Mouse (Mus musculus) ES-E14 (cell line): ENCODE measurements around the gene Prn.

Experiments used
- CHD2 ChIP-seq: IDR thresholded peaks from 2 replicates; pipeline ENCODE4 v1.6.1; 2014; ENCODE audit warnings: mild to moderate bottlenecking, low read depth, low read length, inconsistent platforms
- MAFK ChIP-seq: IDR thresholded peaks from 2 replicates; pipeline ENCODE4 v1.6.1; 2014; ENCODE audit warnings: mild to moderate bottlenecking, low read depth, low read length, inconsistent platforms; ENCODE audit not compliant: insufficient read depth
- ZC3H11A ChIP-seq: IDR thresholded peaks from 2 replicates; pipeline ENCODE4 v1.6.1; 2012; ENCODE audit warnings: low read depth, mild to moderate bottlenecking, inconsistent platforms, low read length, borderline replicate concordance

DNA sequence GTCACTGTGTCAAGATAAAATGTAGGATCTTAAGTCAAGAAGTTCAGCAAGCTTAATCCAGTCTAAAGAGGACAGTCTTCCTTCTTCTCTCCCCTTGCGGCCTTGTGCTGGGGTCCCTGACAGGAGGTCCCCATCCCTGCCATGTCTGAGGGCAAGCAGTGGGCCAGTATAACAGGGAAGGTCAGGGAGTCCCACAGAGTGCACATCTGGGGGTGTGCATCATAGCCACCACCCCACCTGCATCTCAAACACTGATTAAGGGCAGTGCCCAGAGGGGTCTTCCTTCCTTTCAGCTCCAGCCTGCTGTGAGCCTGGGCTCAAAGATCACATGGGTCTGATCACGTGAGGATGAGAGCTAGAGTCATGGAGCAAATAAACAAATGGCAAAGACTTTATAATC lies 51.9 kb downstream of the Prn start:
- TF ChIP-seq CHD2 (no peak), ZC3H11A (no peak), MAFK (no peak)
